Mouse (Mus musculus) T-cell, adult 66 days (primary cell): ENCODE measurements around the gene Cpn2. TPM values are rescaled to one million over a fixed set of nuclear protein-coding genes. Genes with fewer than 3 reads are reported as not detected.

Experiments used
- total RNA-seq, 2 experiments: library from RNA; stranded (reverse); gene quantifications; 3 replicates in 1 of 2; 4 replicates in 1 of 2; pipeline ENCODE4 v1.2.4; 2023

Cpn2 gene
- not detected for total RNA-seq

GRCm38 (mm10) chr16:30267359-30267758 is at the start of gene Cpn2:
TSS of gene Cpn2 (minus strand) at chr16:30267499.

GRCm38 (mm10) chr16:30310647-30311046 is 43.3 kb upstream of the Cpn2 start, which contains the start of gene Gp5:
TSS of gene Gp5 (minus strand) at chr16:30310779.

GRCm38 (mm10) chr16:30282844-30283495 is 15.7 kb upstream of the Cpn2 start, which contains the start of gene Lrrc15:
TSS of gene Lrrc15 (minus strand) at chr16:30283256.

Other genes with a start within 250 kb of the Cpn2 start
- gene Hes1, start 203.1 kb downstream of the Cpn2 start, total RNA-seq, result 1 to 10 TPM; 1.7 to 6.7 TPM
- not detected for gene Lrrc15, start 15.8 kb upstream of the Cpn2 start, total RNA-seq
- gene Gp5, start 43.3 kb upstream of the Cpn2 start, total RNA-seq, result 1 to 10 TPM; 1.5 to 2.1 TPM
- gene Atp13a3, start 138.5 kb upstream of the Cpn2 start, total RNA-seq, result 100 to 1,000 TPM; 126 to 129 TPM